Mouse (Mus musculus) spleen, postnatal 14 days (tissue): ENCODE measurements around the gene Mrpl10.

Source experiments
- DNase-seq, 2 experiments: peaks; one replicate each; pipeline ENCODE4 v3.0.0; 2021 to 2022; ENCODE audit warnings: low spot score in 2 of 2

Gene Mrpl10

GRCm38 (mm10) chr11:97069333-97069732 lies 28.0 kb downstream of the Mrpl10 start:
- no peak for DNase-seq

- DNase-seq: no peak
These were observed 28.4 kb downstream of the Mrpl10 start for GRCm38 (mm10) chr11:97069770-97070169.

GRCm38 (mm10) chr11:97071129-97071528 lies 29.8 kb downstream of the Mrpl10 start:
- no peak for DNase-seq

DNA sequence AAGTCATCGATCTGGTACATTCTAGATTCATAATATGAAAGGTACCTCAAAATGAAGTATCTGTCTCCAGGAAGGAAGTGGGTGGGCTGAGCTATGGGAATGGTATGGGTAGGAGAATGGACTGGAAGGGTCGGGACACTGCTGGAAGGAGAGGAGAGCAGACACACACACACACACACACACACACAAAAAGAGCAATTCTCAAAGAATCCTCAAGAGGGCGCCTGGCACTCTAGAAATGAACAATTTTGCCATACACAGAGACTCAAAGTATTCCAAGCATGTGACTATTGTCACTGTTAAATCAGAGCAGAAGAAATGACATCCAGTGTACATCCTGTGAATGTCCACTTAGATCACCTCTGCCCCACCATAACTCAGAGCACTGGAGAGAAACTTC lies 31.2 kb downstream of the Mrpl10 start:
- no peak for DNase-seq

- DNase-seq: no peak
These were observed 32.9 kb downstream of the Mrpl10 start for GRCm38 (mm10) chr11:97074235-97074634.

GRCm38 (mm10) chr11:97078751-97079150 lies 37.4 kb downstream of the Mrpl10 start:
- DNase-seq: no peak

DNA sequence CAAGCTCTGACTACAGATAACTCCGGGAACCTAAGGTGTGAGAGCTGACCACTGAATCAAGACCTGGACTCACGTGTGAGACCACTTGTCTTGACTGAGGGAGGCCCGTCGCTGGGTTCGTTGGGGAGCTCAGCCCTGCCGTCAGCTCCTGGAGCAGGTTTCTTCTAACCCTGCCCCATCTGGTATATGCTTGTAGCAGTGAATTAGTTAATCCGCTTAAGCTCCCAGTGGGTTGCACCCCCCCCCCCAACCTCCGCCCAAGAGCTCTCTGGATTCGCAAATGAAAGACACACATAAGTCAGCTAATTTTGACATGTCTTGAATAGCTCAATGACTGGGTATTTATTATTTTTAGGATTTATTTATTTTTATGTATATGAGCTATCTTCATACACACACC lies 38.9 kb downstream of the Mrpl10 start:
- no peak for DNase-seq

DNA sequence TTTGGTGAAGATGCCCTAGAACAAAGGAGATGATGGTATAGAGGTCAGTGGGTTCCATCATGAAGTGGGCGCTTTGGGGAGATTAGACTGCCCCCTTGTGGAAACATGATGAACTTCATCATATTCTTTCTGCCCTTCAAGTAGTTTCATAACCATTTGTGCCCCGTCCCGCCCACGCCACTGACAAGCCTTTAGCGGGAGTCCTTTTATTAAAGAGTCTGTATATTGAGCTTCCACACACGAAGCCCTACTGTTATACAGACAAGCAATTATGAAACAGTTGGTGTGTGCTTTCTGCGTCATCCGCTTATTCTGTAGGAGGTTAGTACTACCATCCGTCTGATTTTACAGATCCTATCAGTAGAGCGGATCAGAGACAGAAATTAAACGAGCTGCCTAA lies 41.6 kb downstream of the Mrpl10 start:
- DNase-seq: peak in 1 of 2 experiments; percentile 28

DNA sequence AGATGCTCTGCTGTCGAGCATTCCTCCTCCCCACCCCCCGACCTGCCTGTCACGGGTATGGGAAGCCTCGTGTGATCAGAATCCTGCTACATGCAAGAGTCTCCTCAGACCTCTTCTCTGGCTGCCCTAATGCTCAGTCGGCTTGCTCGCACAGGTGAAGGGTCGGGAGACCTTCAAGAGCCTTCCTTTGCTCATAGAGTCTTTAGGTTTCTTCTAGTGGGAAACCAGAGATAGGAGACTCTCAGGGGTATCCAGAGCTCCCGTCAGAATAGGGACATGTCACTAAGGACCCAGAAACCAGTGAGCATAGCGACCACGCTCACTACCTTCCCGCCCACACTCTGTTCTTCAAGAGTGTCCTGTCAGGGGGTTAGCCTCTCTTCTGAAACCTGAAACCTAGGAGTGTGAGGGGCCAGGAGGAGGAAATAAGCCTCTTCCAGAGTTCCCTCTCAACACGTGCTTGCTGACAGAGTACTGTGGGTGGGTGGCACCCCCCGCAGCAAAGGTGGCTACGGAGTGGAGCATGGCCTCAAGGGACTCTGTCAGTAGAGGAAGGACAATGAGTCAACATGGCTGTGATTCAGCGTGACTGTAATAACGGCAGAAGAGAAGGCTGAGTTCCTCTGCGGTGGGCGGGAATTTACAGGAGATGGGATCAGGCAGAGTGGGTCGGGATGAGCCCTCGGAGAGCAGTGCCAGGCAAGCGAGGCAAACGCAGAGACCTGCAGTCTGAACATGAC lies 42.2 kb downstream of the Mrpl10 start:
- no peak for DNase-seq

DNA sequence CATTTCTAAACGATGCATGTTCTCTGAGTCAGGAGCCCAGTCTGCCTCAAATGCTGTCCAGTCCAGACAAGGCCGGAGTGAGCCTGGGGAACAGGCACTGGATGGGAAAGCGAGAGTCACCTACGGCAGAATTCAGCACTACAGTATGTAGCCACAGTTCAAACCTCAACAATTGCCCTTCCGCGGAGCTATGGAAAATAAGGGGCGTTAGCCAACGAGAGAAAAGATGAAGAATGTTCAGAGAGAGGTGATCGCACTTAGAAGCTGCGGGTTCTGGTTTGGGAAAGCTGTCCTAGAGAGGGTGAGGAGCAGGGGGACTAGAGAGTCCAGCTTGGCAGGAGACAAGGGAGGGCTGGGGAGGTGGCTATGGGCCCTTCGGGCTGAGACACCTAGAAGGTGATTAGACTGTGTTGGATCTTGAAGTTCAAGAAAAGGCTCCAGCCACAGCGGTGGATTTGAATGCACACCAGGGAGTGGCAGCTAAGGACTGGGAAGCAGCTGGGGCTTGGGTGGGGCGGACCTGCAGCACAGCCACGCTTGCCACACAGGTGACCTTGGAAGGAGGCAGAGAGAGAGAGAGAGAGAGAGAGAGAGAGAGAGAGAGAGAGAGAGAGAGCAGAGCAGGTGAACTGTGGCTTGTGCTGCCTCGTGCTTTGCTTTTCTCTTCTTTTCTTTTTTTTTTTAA lies 43.6 kb downstream of the Mrpl10 start:
- DNase-seq: no peak

- no peak for DNase-seq
These were observed 45.0 kb downstream of the Mrpl10 start for GRCm38 (mm10) chr11:97086365-97086764.

DNA sequence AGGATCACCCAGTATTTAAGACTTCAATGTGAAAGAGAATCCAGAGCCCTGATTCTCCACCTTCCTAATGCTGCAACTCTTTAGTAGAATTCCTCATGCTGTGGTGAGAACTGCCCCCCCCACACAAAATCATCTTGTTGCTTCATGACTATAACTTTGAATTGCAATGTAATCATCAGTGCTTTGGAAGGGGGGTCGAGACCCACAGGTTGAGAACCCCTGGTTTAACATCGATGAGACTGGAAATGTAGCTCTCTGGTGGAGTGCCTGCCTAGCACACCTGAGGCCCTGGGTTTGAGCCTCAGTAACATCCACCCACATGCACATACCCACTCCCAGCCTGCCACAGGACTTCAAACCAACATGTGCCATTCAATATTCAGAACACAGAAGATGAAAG lies 53.2 kb downstream of the Mrpl10 start:
- no peak for DNase-seq

GRCm38 (mm10) chr11:97098791-97099190 lies 57.4 kb downstream of the Mrpl10 start:
- DNase-seq: no peak
